Mouse (Mus musculus) small intestine, adult 2 months (tissue): ENCODE results near the gene Adgrf5.

Experiments used
- CTCF ChIP-seq: fragments of 200-500 bp; IDR thresholded peaks from 2 replicates; pipeline ENCODE4 v1.5.1; 2012; ENCODE audit warnings: low read depth, mild to moderate bottlenecking, control low read depth, inconsistent platforms, low read length, moderate library complexity, mixed read lengths; ENCODE audit not compliant: insufficient replicate concordance, insufficient read length; ENCODE audit errors: extremely low read depth
- POLR2A ChIP-seq: fragments of 200-500 bp; IDR thresholded peaks from 2 replicates; pipeline ENCODE4 v1.6.1; 2012; ENCODE audit warnings: low read depth, mild to moderate bottlenecking, control low read depth, inconsistent platforms, low read length, moderate library complexity

GRCm38 (mm10) chr17:43485982-43486381 lies 125.7 kb downstream of the Adgrf5 start:
- TF ChIP-seq CTCF (no peak), POLR2A (no peak)
